ENCODE assay signal across 8 mouse cellular contexts in the genomic region with DNA sequence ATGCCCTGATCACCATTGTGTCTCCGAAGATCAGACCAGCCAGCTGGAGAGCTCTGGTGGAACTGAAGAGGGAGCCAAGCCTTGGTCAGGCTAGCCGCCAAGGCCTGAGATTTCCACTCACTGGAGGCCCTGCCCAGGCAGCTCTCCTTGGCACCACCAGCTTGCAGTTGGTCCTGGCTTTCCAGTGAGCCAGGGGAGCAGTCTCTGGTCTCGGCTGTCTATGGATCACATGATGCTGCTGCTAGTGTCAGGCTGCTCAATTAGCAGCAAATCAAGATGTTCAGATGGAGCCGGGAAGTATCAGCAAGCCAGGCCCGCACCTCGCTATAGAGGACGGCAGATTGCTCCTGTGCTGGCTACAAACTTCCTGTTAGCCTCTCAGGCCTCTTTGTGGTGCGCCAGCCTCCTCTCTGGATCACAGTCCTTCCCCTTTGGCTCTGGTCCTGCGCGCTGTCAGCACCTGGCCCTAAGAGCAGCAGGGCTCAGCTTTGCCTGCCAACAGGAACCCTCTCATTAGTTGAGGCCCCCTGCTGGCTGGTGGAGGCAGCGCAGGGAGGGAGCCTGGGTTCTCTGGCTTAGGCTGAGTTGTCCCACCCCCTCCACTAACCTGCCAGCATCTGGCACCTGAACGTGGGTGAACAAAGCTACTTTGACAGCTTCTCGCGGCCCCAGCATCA.
DNase-seq lines count a peak whose midpoint lies in the region; ATAC-seq and TF ChIP-seq lines count a peak whose summit lies in the region.

No protein-coding gene starts in this region.

- peak; percentile 90 for ATAC-seq in cerebellum, adult (ENCODE audit: insufficient number of reproducible peaks, low FRiP score, low TSS enrichment)
- ATAC-seq in forebrain, embryonic 12.5 days (ENCODE audit: low FRiP score) = peak; percentile 62
- ATAC-seq in heart, embryonic 13.5 days (ENCODE audit: extremely low read depth, insufficient number of reproducible peaks, low FRiP score, low TSS enrichment) = peak; percentile 81
- peak; percentile 59; the same call in 1 of the 2 replicates for ATAC-seq in kidney, postnatal 0 days (replicated peaks; ENCODE audit: low FRiP score, low read depth)
- ATAC-seq in liver, embryonic 11.5 days (replicated peaks; ENCODE audit: low FRiP score) = no peak
- ATAC-seq in neural tube, embryonic 13.5 days (ENCODE audit: low read depth) = peak; percentile 32

- peak overlapping the region; percentile 45 for H3K4me3 ChIP-seq in ES-Bruce4 (ENCODE audit: low read depth, low read length)
- H3K4me3 ChIP-seq in forebrain, embryonic 12.5 days (replicated peaks) = no peak overlapping the region
- peak overlapping the region; percentile 20; the same call in 1 of the 2 replicates for H3K4me3 ChIP-seq in heart, embryonic 13.5 days
- H3K4me3 ChIP-seq in kidney, postnatal 0 days (replicated peaks; ENCODE audit: low read depth, low read length) = no peak overlapping the region
- no peak overlapping the region for H3K4me3 ChIP-seq in liver, embryonic 11.5 days (ENCODE audit: low read depth, low read length)
- H3K4me3 ChIP-seq in neural tube, embryonic 13.5 days = no peak overlapping the region

- no peaks in the 10 kb centered on the region for H3K27me3 ChIP-seq in ES-Bruce4 (ENCODE audit: control insufficient read depth, insufficient read depth, low read length, poor library complexity, severe bottlenecking)
- H3K27me3 ChIP-seq in forebrain, embryonic 12.5 days = peaks cover 9% of the 10 kb centered on the region; the same call in 1 of the 2 replicates
- peaks cover 11% of the 10 kb centered on the region; the same call in 1 of the 2 replicates for H3K27me3 ChIP-seq in heart, embryonic 13.5 days (replicated peaks)
- no peaks in the 10 kb centered on the region for H3K27me3 ChIP-seq in kidney, postnatal 0 days (ENCODE audit: insufficient read depth, low read length)
- no peaks in the 10 kb centered on the region for H3K27me3 ChIP-seq in liver, embryonic 11.5 days (replicated peaks; ENCODE audit: control insufficient read depth, insufficient read depth, low read length)
- peaks cover 4% of the 10 kb centered on the region; the same call in 1 of the 2 replicates for H3K27me3 ChIP-seq in neural tube, embryonic 13.5 days

- no peak overlapping the region for H3K9ac ChIP-seq in ES-Bruce4 (ENCODE audit: low read depth, poor library complexity, severe bottlenecking)
- H3K9ac ChIP-seq in forebrain, embryonic 12.5 days = no peak overlapping the region
- H3K9ac ChIP-seq in heart, embryonic 13.5 days = peak overlapping the region; percentile 70
- H3K9ac ChIP-seq in kidney, postnatal 0 days (ENCODE audit: low read depth, low read length) = no peak overlapping the region
- no peak overlapping the region for H3K9ac ChIP-seq in liver, embryonic 11.5 days (ENCODE audit: low read depth, low read length)
- H3K9ac ChIP-seq in neural tube, embryonic 13.5 days = no peak overlapping the region

- no peak overlapping the region for H3K27ac ChIP-seq in ES-Bruce4 (ENCODE audit: insufficient read depth, low read length)
- H3K27ac ChIP-seq in forebrain, embryonic 12.5 days = no peak overlapping the region
- peak overlapping the region; percentile 83 for H3K27ac ChIP-seq in heart, embryonic 13.5 days (replicated peaks)
- H3K27ac ChIP-seq in kidney, postnatal 0 days = no peak overlapping the region
- H3K27ac ChIP-seq in liver, embryonic 11.5 days (ENCODE audit: low read depth, low read length) = no peak overlapping the region
- H3K27ac ChIP-seq in neural tube, embryonic 13.5 days (replicated peaks) = no peak overlapping the region

- WGBS in forebrain, embryonic 12.5 days = 30% methylated on average over 14 of the region's 14 CpGs
- WGBS in heart, embryonic 13.5 days = 12% methylated on average over 14 of the region's 14 CpGs
- WGBS in kidney, postnatal 0 days = 30% methylated on average over 14 of the region's 14 CpGs
- 22% methylated on average over 14 of the region's 14 CpGs for WGBS in liver, embryonic 11.5 days
- WGBS in neural tube, embryonic 13.5 days = 33% methylated on average over 14 of the region's 14 CpGs

- no peaks in the 10 kb centered on the region for H3K36me3 ChIP-seq in ES-Bruce4 (ENCODE audit: control insufficient read depth, insufficient read depth, low read length, poor library complexity, severe bottlenecking)
- H3K36me3 ChIP-seq in forebrain, embryonic 12.5 days (replicated peaks) = no peaks in the 10 kb centered on the region
- H3K36me3 ChIP-seq in heart, embryonic 13.5 days = no peaks in the 10 kb centered on the region
- no peaks in the 10 kb centered on the region for H3K36me3 ChIP-seq in kidney, postnatal 0 days (ENCODE audit: insufficient read depth, low read length)
- no peaks in the 10 kb centered on the region for H3K36me3 ChIP-seq in liver, embryonic 11.5 days (ENCODE audit: control insufficient read depth, insufficient read depth, low read length)
- H3K36me3 ChIP-seq in neural tube, embryonic 13.5 days = no peaks in the 10 kb centered on the region

- H3K4me2 ChIP-seq in forebrain, embryonic 12.5 days = no peak overlapping the region
- H3K4me2 ChIP-seq in heart, embryonic 13.5 days = peak overlapping the region; percentile 57
- 0 out of 2 replicates have a peak overlapping the region, but pooled peaks have one; percentile 2 for H3K4me2 ChIP-seq in kidney, postnatal 0 days (ENCODE audit: low read length)
- H3K4me2 ChIP-seq in liver, embryonic 11.5 days = no peak overlapping the region
- H3K4me2 ChIP-seq in neural tube, embryonic 13.5 days = peak overlapping the region; percentile 24; the same call in 1 of the 2 replicates

- DNase-seq in kidney, postnatal 0 days (ENCODE audit: low spot score) = peak; percentile 77
- peak; percentile 54 for DNase-seq in liver, embryonic 11.5 days (ENCODE audit: low spot score)
- DNase-seq in thymus, postnatal 4 days = peak; percentile 67

- no peaks in the 10 kb centered on the region for H3K4me1 ChIP-seq in ES-Bruce4 (ENCODE audit: control insufficient read depth, insufficient read depth, low read length)
- peaks cover 25% of the 10 kb centered on the region for H3K4me1 ChIP-seq in forebrain, embryonic 12.5 days
- H3K4me1 ChIP-seq in heart, embryonic 13.5 days = peaks cover 26% of the 10 kb centered on the region
- no peaks in the 10 kb centered on the region for H3K4me1 ChIP-seq in kidney, postnatal 0 days (replicated peaks; ENCODE audit: insufficient read depth, low read length)
- no peaks in the 10 kb centered on the region for H3K4me1 ChIP-seq in liver, embryonic 11.5 days (replicated peaks; ENCODE audit: control insufficient read depth, insufficient read depth, low read length)
- H3K4me1 ChIP-seq in neural tube, embryonic 13.5 days (replicated peaks) = peaks cover 25% of the 10 kb centered on the region

- no peaks in the 10 kb centered on the region for H3K9me3 ChIP-seq in ES-Bruce4 (replicated peaks; ENCODE audit: control insufficient read depth, insufficient read depth, low read length, poor library complexity, severe bottlenecking)
- H3K9me3 ChIP-seq in forebrain, embryonic 12.5 days = no peaks in the 10 kb centered on the region
- no peaks in the 10 kb centered on the region for H3K9me3 ChIP-seq in heart, embryonic 13.5 days
- H3K9me3 ChIP-seq in kidney, postnatal 0 days (replicated peaks; ENCODE audit: low read length) = no peaks in the 10 kb centered on the region
- no peaks in the 10 kb centered on the region for H3K9me3 ChIP-seq in liver, embryonic 11.5 days (ENCODE audit: control insufficient read depth, low read length)
- no peaks in the 10 kb centered on the region for H3K9me3 ChIP-seq in neural tube, embryonic 13.5 days

- no peak for TF ChIP-seq EP300 in ES-Bruce4 (IDR thresholded peaks at IDR 0.05; ENCODE audit: insufficient read depth, low read depth, low read length)

- TF ChIP-seq POLR2A in ES-Bruce4 (IDR thresholded peaks at IDR 0.05; ENCODE audit: insufficient read depth, low read length) = no peak

- peak; percentile 71 for TF ChIP-seq CTCF in ES-Bruce4 (IDR thresholded peaks at IDR 0.05; ENCODE audit: low read depth, low read length)
- TF ChIP-seq CTCF in kidney, postnatal 0 days (IDR thresholded peaks at IDR 0.05; ENCODE audit: low read depth) = peak; percentile 82

Comparison
In these comparisons a context has a peak if more than half of its experiments do, and no peak if none do; other contexts are left out.
1. H3K4me3 ChIP-seq: peak in ES-Bruce4 (single experiment) and heart, embryonic 13.5 days (single experiment); none in forebrain, embryonic 12.5 days (single experiment), kidney, postnatal 0 days (single experiment), liver, embryonic 11.5 days (single experiment) and neural tube, embryonic 13.5 days (single experiment).
2. H3K4me2 ChIP-seq: peak in heart, embryonic 13.5 days (single experiment), kidney, postnatal 0 days (single experiment) and neural tube, embryonic 13.5 days (single experiment); none in forebrain, embryonic 12.5 days (single experiment) and liver, embryonic 11.5 days (single experiment).
3. Peak in every context shown above with its lines, with median percentiles within 50 percentile points of each other: DNase-seq.